Mouse (Mus musculus) CH12.LX (cell line): ENCODE measurements around the gene Cep57l1.

Source experiments
- BHLHE40 ChIP-seq: IDR thresholded peaks from 2 replicates; pipeline ENCODE4 v1.6.1; 2011; ENCODE audit warnings: mild to moderate bottlenecking, low read depth, low read length, improper control_type of control experiment
- CTCF ChIP-seq, 2 experiments: IDR thresholded peaks in 1 of 2; conservative IDR thresholded peaks in 1 of 2; 2 replicates each; pipeline ENCODE4 v1.5.1; 2011 to 2012; ENCODE audit warnings: low read depth in 2 of 2, low read length in 2 of 2, improper control_type of control experiment in 1 of 2, inconsistent platforms in 1 of 2, mild to moderate bottlenecking in 1 of 2, moderate library complexity in 1 of 2
- GABPA ChIP-seq: IDR thresholded peaks from 2 replicates; pipeline ENCODE4 v1.6.1; 2012; ENCODE audit warnings: low read depth, low read length, improper control_type of control experiment, inconsistent platforms; ENCODE audit not compliant: insufficient replicate concordance
- HCFC1 ChIP-seq: IDR thresholded peaks from 2 replicates; pipeline ENCODE4 v1.6.1; 2012; ENCODE audit warnings: low read depth, mild to moderate bottlenecking, inconsistent platforms, low read length, improper control_type of control experiment
- MAX ChIP-seq: IDR thresholded peaks from 2 replicates; pipeline ENCODE4 v1.6.1; 2011; ENCODE audit warnings: low read length, improper control_type of control experiment
- MEF2A ChIP-seq: IDR thresholded peaks from 2 replicates; pipeline ENCODE4 v1.6.1; 2014; ENCODE audit warnings: low read depth, mild to moderate bottlenecking, inconsistent platforms, low read length, improper control_type of control experiment, borderline replicate concordance
- POLR2A ChIP-seq: IDR thresholded peaks from 2 replicates; pipeline ENCODE4 v1.6.1; 2011; ENCODE audit warnings: low read depth, mild to moderate bottlenecking, improper control_type of control experiment, low read length
- RAD21 ChIP-seq: IDR thresholded peaks from 2 replicates; pipeline ENCODE4 v1.6.1; 2011; ENCODE audit warnings: low read depth, mild to moderate bottlenecking, low read length, improper control_type of control experiment, moderate library complexity
- TBP ChIP-seq: conservative IDR thresholded peaks from 2 replicates; pipeline ENCODE4 v1.6.1; 2011; ENCODE audit warnings: low read depth, low read length, improper control_type of control experiment
- USF1 ChIP-seq: IDR thresholded peaks from 2 replicates; pipeline ENCODE4 v1.6.1; 2014; ENCODE audit warnings: low read depth, mild to moderate bottlenecking, inconsistent platforms, low read length, improper control_type of control experiment
- ZC3H11A ChIP-seq: IDR thresholded peaks from 2 replicates; pipeline ENCODE4 v1.6.1; 2012; ENCODE audit warnings: low read depth, mild to moderate bottlenecking, inconsistent platforms, low read length, improper control_type of control experiment

- TF ChIP-seq HCFC1 (peak; percentile 99), POLR2A (peak; percentile 84), CTCF (conservative IDR thresholded peaks at IDR 0.05 in 1 of 2, IDR thresholded peaks at IDR 0.05 in 1 of 2; ENCODE audit: low read depth in 2 of 2, low read length in 2 of 2) (no peak), MAX (peak; percentile 71; the same call in 1 of the 2 replicates), GABPA (peak; percentile 39; the same call in 1 of the 2 replicates), MEF2A (peak; percentile 62), TBP (peak; percentile 53; the same call in 1 of the 2 replicates), USF1 (no peak), BHLHE40 (no peak), RAD21 (no peak), ZC3H11A (no peak)
Measured at GRCm38 (mm10) chr10:41809080-41809770, 446 bp downstream of the Cep57l1 start.
